Mouse (Mus musculus) lung, postnatal 0 days (tissue): ENCODE measurements at regions not wholly inside any gene's neighbourhood (a gene's known extent, or its start where the extent isn't known, plus 50 kb on each side); places are given as distances from the start of the nearest gene placed in this dataset.

Source experiments
- CTCF ChIP-seq: IDR thresholded peaks from 2 replicates; pipeline ENCODE4 v1.5.1; 2016; ENCODE audit warnings: antibody characterized with exemption, mild to moderate bottlenecking
- EP300 ChIP-seq: IDR thresholded peaks from 2 replicates; pipeline ENCODE4 v1.6.1; 2016; ENCODE audit warnings: antibody characterized with exemption, mild to moderate bottlenecking, control low read depth

DNA sequence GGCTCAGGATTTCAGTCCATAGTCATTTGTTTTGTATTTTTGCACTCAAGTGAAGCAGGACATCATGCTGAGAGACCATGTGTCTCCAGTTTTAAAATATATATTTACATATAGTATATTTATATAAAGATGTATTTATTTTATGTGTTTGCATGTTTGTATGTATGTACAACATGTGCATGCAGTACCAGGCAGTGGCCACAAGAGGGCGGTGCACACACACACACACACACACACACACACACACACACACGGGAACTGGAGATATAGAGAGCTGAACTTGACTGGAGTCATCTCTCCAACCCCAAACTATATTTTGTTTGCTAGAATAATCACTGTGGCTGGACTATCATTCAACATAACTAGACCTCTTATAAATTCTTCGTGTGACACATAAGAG lies 66.1 kb upstream of the Sec14l1 start:
- TF ChIP-seq CTCF, result peak; percentile 53
- TF ChIP-seq EP300, result no peak
